Mouse (Mus musculus) v-Abl transformed pro-B cells (cell line): ENCODE measurements around the gene Exoc3l.

ENCODE experiments used
- in situ Hi-C, 2 experiments: fragments of 400-800 bp; cut with MboI; formaldehyde crosslinking; loops; one replicate each; pipeline ENCODE4 v1.15.1; 2025; ENCODE audit not compliant: unreplicated experiment in 2 of 2

The Exoc3l gene

DNA sequence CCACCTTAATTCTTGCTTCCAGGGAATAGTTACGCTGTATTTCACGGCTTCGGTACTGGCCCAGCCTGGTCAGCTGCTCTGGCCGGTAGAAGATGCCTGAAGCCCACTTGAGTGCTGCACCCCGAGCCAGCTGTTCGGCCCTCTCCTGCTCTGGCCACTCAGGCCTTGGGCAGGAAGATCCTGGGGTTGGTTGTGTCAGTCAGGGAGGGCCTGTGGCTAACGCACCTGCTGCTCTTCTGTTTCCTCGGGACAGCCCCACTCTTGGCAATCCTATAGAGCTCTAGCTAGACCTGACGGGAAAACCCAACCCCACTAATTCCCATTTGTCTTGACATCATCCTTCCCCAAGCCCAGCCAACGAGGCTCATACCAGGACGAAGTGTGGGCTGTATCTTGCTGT lies 645 bp downstream of the Exoc3l start:
- in situ Hi-C loops, result no loop called here

DNA sequence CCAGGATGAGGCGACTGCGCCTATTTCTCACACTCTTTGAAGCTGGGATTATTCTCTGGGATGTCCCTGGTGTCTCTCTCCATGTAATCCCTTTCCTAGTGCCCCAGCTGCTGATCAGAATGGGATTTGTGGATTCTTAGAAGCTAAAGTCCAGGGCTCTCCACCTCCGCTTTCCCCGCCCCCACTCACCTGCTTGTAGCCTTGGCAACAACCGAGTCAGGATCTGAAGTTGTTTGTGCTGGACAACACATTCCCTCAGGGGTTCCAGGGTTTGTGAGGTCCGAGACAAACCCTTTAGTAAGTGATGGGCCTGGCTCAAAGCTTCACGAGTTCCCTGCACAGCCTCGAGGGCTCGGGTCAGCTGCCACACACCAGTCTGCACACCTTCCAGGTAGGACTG lies 1.1 kb downstream of the Exoc3l start:
- in situ Hi-C loops, result loop anchor here (5.0 kb wide), 3 partner anchors 53 to 642 kb away; partner anchors contain the start of genes Fhod1 (in 1 of the 2) and Slc9a5 (in 1 of the 2)

DNA sequence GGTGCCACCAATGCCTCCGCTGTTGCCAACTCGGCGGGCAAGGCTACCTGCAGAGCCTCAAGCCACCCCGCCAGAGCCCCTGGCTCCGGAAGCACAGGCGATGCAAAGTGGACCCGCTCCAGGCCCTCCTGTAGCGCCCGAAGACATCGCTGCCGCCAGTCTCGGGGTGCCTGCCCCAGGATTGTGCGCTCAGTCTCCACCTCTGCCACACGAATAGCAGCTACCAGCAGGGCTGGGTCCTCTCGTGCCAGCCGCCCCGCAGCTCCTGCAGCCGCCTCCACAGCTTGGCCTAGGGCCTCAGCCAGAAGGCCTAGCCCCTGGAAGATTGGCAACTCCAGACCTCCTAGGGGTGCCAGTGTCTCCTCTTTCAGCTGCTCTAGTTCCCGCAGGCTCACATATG lies 2.5 kb downstream of the Exoc3l start:
- in situ Hi-C loops, result loop anchor here (5.0 kb wide), 3 partner anchors 54 to 641 kb away; partner anchors contain the start of genes Fhod1 (in 1 of the 2) and Slc9a5 (in 1 of the 2)

DNA sequence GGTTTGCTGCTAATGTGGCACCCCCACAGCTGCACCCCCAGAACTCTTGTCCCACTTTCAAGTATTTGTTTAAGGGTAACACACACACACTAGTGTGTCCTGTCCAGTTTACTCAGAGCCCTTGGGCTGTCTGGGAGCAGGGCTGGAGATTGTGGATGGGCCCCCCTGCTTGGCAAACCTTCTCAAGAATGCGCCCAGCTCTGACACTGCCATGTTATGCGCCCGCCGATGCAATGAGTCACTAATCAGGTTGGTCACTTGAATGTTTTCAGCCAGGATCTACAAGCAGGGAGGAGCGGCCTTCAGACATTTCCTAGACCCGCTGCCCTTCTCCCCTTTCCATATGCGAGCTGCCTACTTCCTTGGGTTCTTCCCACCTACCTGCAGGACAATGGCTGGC lies 3.4 kb downstream of the Exoc3l start:
- in situ Hi-C loops, result loop anchor here (5.0 kb wide), 3 partner anchors 55 to 640 kb away; partner anchors contain the start of genes Fhod1 (in 1 of the 2) and Slc9a5 (in 1 of the 2)

DNA sequence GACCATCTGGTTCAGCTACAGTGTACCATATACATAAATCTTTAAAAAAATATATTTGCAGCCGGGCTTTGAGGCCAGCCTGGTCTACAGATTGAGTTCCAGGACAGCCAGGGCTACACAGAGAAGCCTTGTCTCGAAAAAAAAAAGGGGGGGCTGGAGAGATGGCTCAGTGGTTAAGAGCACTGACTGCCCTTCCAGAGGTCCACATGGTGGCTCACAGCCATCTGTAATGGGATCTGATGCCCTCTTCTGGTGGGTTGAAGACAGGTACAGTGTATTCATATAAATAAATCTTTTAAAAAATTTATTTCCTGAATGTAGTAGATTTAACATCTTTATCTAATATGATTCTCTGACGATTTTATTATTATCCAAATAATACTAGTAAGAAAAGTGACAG lies 4.1 kb downstream of the Exoc3l start:
- in situ Hi-C loops, result loop anchor here (5.0 kb wide), 3 partner anchors 55 to 640 kb away; partner anchors contain the start of genes Fhod1 (in 1 of the 2) and Slc9a5 (in 1 of the 2)

DNA sequence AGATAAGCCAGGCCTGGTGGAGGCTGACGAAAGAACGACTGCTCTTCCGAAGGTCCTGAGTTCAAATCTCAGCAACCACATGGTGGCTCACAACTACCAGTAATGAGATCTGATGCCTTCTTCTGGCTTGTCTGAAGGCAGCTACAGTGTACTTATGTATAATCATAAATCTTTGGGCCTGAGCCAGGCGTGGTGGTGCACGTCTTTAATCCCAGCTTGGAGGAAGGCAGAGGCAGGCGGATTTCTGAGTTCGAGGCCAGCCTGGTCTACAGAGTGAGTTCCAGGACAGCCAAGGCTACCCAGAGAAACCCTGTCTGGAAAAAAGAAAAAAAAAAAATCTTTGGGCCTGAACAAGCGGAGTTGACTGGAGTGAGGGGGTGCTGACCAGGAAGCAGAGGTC lies 4.5 kb downstream of the Exoc3l start:
- in situ Hi-C loops, result loop anchor here (5.0 kb wide), 3 partner anchors 56 to 639 kb away; partner anchors contain the start of genes Fhod1 (in 1 of the 2) and Slc9a5 (in 1 of the 2)

DNA sequence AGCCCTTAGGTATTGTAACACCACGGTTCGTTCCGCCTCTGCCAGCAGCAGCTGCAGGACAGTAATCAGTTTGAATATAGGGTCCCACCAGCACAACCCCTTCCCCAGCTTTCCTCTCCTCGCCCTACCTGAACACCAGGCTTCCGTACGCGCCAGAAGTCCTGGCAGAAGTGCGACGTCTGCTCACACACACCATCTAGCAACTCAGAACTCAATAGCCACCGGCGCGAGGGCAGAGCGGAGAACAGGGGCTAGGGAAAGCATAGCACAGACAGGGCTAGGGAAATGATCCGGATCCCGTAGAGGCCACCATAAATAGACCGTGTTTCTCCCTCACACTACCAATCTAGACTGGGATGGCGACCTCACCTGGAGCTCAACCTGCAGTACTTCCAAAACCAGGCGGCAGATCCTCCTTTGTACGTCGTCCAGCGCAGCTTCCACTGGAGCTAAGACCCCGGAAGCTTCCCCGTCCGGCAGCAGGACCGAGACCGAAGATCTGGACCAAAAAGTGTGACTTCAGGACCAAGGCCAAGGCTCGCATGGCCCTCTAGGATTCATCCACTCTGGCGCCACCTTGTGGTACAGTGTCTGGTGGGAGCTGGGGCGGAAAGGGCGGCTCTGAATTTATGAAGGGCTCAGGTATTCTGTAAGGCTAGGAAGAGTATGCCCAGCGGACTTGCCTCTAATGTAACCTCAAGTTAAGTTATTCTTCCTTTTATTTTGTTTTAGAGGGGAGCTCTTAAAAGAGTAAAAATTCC lies 5.2 kb downstream of the Exoc3l start:
- in situ Hi-C loops, result loop anchor here (5.0 kb wide), 3 partner anchors 57 to 638 kb away; partner anchors contain the start of genes Fhod1 (in 1 of the 2) and Slc9a5 (in 1 of the 2)

DNA sequence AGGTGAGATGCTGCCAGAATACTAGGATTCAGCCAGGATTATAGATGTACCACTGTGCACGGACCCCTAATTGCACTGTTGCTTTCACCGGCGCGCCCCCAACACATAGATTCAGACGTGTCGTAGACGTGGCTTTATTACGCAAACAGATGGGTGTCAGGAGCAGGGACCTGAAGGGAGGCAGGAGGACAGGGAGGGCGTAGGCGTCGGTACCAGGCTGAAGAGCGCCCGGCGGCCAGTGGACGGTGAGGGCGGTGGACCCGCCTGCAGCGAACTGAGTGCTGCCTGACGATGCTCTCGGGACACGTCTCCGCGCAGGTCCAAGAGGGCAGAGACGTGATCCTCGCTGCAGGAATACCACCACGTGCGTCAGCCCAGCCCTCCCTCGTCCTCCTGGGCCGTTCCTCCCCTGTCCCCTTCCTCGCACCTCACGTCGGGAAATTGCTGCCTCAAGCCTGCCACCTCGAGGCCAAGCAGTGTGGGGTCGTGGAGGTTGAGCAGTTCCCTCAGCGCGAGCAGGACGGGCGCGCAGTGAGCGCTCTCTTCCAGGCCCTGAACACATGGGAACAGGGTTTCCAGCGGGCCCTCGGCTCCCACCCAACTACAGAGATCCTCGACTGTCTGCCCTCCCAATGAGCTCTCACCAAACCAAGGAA lies 6.0 kb downstream of the Exoc3l start, which contains the start of gene 4931428F04Rik:
Gene 4931428F04Rik (minus strand): TSS at position 60 of the 656 bp plus-strand sequence.
- in situ Hi-C loops, result loop anchor here (5.0 to 10.0 kb wide), 7 partner anchors 38 to 638 kb away; partner anchors contain the start of genes D230025D16Rik (in 1 of the 2), Fhod1 (in 1 of the 2) and Slc9a5 (in 1 of the 2)

DNA sequence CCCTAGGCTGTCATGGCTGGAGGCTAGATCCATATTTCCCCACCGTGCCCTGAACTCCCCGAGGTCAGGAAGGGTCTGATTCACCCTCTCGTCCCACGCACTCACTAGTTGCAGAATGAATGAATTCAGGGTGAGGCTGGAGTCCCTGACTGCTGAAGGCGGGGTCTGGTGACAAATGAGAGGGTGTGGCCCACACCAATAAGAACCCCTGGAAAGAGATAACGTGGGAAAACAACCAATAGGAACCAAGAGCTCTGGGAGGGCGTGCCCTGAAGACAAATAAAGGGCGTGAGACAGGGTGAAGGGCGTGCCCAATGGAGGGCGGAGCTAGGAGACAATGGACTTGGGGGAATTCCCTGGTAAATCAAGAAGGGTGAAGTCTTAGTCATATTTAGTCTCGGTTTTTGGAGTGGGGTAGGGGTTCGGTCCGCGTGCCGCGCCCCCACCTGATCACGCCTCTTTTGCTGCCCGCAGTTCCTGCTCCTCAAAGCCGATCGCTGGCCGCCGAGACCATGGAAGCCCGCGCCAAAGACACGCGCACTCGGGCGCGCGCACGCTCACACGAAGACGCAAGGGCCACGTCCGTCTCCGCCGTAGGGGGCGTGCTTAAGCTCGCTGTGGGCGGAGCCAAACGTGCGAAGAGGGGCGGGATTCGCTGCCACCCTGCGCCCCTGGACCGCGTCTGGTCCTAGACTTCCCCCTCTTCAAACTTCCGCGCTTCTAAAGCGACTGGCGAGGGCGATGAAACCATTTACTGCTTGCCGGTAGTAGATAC lies 6.8 kb downstream of the Exoc3l start:
- in situ Hi-C loops, result loop anchor here (5.0 to 10.0 kb wide), 4 partner anchors 37 to 167 kb away; partner anchors contain the start of gene D230025D16Rik (in 1 of the 2)

DNA sequence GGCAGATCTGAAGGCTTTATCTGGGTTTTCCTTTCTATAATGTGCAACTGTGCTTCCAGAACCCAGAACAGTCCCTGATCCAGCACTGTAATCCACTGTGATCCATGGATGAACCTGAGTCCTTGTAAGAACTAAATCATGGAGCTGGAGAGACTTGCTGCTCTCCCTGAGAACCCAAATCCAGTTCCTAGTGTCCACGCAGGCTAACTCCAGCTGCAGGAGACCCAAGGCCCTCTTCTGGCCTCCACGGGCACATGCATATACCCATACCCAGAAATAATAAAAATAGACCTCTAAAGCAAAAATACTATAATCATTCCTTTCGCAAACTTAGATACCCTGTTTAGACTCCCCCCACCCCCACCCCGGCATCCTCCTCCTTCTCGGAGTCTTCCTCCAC lies 7.7 kb downstream of the Exoc3l start:
- in situ Hi-C loops, result loop anchor here (5.0 to 10.0 kb wide), 4 partner anchors 36 to 166 kb away; partner anchors contain the start of gene D230025D16Rik (in 1 of the 2)

DNA sequence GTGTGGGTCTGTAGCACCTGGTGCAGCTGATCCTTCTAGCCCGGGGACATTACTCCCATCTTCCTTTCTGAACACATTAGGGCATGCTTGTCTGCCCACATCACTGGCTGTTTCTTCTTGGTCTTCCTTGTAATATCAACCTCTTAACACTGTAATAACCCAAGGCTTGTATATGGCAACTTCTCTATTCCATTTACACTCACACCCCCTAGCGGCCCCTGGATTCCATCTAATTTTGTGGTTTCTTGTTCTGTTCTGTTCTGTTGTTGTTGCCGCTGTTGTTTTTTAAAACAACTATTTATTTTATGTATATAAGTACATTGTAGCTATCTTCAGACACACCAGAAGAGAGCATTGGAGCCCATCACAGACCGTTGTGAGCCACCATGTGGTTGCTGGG lies 9.0 kb downstream of the Exoc3l start:
- in situ Hi-C loops, result loop anchor here (5.0 to 10.0 kb wide), 4 partner anchors 35 to 165 kb away; partner anchors contain the start of gene D230025D16Rik (in 1 of the 2)

DNA sequence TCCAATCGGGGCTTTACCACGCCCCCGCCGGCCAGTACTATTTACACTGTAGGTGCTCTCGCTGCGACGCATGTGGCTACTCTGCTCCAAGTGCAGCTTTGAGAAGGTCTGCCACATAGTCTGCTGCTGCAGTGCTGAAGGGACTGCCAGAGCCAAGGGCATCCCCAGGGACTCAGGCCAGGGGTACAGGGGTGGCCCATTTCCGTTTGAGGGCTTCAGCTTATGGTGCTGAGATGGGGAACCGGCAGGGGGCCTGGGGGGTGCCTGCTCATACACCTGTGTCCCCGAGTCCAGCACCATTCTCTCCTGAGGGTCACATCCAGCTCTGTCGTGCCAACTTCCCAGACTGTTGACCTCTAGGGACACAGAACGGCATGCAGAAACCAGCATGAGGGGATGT lies 10.4 kb downstream of the Exoc3l start:
- in situ Hi-C loops, result loop anchor here (5.0 to 10.0 kb wide), 4 partner anchors 33 to 163 kb away; partner anchors contain the start of gene D230025D16Rik (in 1 of the 2)

DNA sequence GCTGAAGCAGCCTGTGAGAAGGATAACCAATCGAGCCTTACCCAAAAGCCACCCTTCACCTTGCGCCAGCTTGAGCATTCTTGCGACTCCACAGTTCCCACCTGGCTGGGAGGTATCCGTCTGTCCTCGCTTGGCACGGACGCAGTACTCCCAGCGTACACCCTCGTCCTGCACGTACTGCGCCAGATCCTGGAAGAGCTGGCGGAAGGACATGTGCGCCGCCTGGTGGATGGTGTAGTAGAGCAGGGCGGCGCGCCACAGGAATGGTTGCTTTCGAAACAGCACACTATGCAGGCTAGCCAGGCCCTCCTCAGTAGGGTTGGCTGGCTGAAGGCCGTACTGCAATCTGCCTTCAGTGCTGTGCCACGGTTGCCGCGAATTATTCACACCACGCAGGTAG lies 12.8 kb downstream of the Exoc3l start:
- in situ Hi-C loops, result loop anchor here (5.0 to 10.0 kb wide), 2 partner anchors 58 to 161 kb away; partner anchors contain the start of gene D230025D16Rik (in 1 of the 2)

DNA sequence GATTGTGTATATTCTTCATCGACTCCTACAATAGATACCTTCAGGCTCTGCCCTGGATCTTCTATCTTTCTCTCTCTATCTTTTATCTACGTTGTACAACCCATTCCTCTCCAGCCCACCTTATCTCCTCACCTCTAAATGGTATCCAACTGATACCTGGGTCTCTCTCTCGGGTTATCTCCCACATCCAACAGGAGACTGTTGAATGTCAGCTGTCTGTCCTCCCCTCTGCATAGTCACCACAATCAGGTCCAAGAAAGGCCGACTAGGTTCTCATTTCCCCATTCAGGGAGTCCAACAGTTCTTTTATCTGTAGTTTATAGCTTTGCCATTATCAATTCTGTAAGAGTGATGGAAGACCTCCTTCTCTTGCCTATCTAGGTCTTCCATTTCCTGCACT lies 13.7 kb downstream of the Exoc3l start:
- in situ Hi-C loops, result loop anchor here (5.0 to 10.0 kb wide), 2 partner anchors 57 to 160 kb away; partner anchors contain the start of gene D230025D16Rik (in 1 of the 2)

DNA sequence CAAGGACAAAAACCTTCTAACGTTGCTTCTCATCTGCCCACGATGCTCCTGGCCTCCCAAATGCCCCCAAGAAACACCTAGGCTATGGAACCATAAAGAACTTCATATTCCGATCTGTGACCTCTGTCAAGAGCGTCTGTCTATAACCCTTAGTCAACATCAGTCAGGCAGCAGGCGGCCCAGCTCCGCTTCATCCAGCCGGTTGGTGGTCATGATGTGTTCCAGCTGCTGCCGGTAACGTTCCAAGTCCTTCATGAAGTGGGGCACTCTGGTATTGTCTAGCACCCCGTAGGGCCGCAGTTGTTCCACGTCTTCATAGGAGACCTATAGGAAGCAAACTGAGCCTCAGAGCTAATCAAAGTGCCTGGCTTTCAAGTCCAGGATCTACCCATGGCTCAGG lies 14.1 kb downstream of the Exoc3l start:
- in situ Hi-C loops, result loop anchor here (5.0 to 10.0 kb wide), 2 partner anchors 57 to 160 kb away; partner anchors contain the start of gene D230025D16Rik (in 1 of the 2)

DNA sequence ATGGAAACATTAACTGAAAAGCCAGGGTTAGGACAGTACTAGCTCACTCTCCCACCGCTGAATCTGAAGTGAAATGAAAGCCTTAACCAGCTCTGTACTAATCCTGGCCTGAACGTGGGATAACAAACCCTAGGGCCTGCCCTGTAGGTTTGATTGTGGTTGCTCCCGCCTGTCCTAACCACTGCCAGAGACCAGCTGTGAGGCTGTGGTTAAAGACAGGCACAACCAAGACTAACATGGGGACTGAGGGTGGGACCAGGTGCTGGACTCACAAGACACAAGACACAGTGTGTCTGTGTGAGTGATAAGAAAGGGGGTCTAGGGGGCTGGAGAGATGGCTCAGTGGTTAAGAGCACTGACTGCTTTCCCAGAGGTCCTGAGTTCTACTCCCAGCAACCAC lies 15.3 kb downstream of the Exoc3l start:
- in situ Hi-C loops, result loop anchor here (5.0 to 10.0 kb wide), 2 partner anchors 56 to 158 kb away; partner anchors contain the start of gene D230025D16Rik (in 1 of the 2)

DNA sequence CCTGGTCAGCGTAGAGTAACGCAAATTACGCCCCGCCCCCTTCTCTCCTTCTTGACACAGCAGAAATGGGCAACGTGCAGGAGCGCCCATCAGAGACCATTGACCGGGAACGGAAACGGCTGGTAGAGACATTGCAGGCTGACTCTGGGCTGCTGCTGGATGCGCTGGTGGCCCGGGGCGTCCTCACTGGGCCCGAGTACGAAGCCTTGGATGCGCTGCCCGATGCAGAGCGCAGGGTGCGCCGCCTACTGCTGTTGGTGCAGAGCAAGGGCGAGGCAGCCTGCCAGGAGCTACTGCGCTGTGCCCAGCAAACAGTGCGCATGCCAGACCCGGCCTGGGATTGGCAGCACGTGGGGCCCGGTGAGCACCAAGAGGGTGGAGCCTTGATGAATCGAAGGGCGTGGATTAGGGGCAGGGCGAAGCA lies 17.0 kb downstream of the Exoc3l start:
- in situ Hi-C loops, result no loop called here

DNA sequence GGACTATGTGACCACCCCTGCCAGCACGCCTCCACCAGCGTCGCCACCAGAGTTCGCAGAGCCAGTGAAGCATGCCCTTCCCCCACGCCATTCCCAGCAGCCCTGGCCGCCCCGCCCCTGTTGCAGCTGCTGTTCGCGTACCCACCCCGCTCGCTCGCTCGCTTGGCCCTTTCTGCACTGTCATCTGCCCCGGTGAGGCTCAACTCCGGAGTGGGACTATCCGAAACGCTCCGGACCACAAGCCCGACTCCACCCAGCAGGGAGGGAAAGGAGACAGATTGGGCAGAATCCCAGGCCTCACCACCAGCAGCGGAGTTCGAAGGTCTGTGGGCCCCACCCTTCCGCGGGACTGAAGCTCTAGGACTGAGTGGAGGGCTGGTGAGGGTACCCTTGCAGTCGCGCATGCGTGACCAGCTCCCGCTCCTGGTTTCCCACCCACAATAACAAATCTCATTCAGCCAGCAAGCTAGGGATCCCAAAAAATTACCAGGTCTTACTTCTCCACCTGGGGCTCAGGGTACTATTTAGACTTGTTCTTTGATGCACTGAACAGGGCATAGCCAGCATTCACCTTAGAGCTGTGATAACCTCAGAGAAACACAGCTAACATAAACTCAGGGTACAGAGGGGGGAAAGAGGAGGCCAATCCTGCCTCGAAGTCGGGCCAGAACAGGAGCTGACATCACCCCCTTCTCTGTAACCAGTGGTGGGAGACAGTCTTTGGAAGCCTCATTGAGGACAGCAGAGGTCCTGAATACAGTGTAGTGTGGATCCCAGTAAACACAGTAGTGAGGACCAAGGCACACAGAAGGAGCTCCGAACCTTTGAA lies 19.4 kb downstream of the Exoc3l start:
- in situ Hi-C loops, result no loop called here

DNA sequence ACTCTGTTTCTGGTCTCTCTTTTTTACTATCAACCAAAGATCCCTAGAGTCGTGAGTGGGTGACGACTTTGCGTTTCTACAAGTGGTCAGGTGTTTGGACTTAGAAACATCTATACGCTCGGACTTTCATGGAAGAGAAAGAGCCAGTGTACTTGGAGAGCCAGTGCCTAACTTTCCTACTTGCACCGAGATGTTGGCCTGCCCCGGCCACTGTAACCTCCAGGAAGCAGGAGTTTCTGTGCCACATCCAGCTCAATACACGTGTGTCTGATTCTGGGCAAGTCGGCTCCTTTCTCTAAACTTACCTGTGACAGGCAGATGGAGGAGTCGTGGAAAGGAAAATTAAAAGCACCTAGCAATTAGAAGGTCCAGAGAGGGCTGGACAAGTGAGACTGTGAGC lies 20.1 kb downstream of the Exoc3l start, which contains the start of gene Nol3:
Gene Nol3 (plus strand): TSS at position 301 of the 400 bp plus-strand sequence.
- in situ Hi-C loops, result no loop called here
